Mouse (Mus musculus) adrenal gland, adult 10 weeks (tissue): ENCODE results near the gene Stoml1. TPM values are rescaled to one million over a fixed set of nuclear protein-coding genes. Genes with fewer than 3 reads are reported as not detected.

Experiments used
- polyA plus RNA-seq: library from polyadenylated mRNA; stranded (reverse); fragments of 350-450 nt; fragmentation: Illumina TruSeq; extraction: RNeasy Lipid Tissue Mini Kit (QIAGEN cat#74804); gene quantifications from one replicate; pipeline ENCODE4 v1.2.3, GENCODE M21; 2014; ENCODE audit warnings: low read depth, low replicate concordance

Gene Stoml1
- 5.2 TPM for polyA plus RNA-seq

DNA sequence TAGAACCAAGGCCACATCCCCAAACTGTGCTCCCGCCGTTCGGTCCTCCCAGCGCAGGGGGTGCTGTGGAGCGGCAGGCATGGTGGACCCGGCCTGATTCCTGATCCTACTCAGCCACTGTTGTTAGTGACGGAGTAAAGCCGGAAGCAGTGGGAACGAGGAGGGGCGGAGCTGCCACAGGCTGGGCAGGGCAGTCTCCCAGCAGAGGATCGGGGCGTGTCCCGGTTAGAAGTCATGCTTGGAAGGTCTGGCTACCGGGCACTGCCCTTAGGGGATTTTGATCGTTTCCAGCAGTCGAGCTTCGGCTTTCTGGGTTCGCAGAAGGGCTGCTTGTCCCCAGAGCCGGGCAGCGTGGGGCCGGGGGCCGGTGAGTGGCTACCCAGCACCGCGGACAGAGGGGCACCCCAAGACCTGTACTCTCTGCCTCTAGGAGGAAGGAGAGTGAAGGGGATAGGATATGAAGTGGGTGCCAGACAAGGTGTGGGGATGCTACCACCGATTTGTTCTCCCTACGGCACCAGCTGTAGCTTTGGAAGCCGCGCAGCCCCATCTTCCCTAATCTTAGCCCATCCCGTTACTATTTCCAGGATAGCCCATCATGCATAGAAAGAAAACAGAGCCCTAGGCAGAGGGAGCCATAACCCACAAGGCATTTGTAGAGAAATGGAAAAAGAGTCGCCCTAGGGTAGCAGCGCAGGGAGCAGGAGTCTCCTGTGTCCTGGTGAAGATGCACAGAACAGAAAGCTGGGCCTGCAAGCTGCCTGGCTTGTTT is at the start of gene Stoml1:
Gene Stoml1, plus strand, starts transcription at position 132 of the 772 bp plus-strand sequence.

DNA sequence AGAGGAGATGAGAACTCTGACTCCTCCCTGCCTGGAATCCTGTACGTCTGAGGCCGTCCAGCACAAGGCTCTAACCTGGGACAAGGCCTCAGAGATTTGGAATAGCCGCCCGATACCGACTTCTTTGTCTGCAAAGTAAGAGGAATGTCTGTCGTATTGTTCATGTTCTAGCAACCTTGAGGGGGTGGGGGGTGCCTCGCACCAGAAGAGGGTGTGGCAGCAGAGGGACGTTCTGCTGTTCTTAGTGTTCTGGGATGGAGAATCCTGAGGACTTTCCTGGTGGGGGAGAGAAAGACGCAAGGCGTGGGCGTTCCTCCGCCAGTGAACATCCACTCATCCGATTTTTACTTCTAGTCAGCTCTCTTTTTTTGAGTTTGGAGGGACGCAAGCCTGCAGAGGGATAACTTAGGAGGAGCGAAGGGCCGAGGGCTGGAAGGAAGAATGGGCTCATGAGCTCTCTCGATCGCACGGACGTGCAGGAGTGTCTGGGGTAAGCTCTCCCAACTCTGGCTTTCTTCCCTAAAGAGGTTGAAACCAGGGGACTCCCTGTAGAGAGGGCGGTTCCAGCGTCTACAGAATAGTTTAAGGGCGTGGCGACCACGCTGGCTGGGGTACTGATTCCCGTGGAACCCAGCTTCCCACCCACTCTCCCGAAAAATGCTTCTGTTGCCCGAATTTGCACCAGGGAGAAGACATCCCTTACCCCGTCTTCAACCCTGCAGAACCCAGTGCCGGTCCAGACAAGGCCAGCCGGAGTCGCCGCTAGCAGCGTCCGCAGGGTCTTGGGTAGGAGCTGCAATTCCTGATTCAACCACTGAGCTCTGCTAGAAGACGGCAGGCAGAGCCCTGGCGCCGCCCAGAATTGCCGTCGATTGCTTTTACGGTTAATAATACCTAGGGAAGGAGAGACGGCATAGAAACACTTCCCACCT is 49.2 kb upstream of the Stoml1 start, which contains the start of the genes Islr and Islr2:
Gene Islr, minus strand, starts transcription at position 791 of the 932 bp plus-strand sequence.
Gene Islr2, minus strand, starts transcription at position 804 of the 932 bp plus-strand sequence.

DNA sequence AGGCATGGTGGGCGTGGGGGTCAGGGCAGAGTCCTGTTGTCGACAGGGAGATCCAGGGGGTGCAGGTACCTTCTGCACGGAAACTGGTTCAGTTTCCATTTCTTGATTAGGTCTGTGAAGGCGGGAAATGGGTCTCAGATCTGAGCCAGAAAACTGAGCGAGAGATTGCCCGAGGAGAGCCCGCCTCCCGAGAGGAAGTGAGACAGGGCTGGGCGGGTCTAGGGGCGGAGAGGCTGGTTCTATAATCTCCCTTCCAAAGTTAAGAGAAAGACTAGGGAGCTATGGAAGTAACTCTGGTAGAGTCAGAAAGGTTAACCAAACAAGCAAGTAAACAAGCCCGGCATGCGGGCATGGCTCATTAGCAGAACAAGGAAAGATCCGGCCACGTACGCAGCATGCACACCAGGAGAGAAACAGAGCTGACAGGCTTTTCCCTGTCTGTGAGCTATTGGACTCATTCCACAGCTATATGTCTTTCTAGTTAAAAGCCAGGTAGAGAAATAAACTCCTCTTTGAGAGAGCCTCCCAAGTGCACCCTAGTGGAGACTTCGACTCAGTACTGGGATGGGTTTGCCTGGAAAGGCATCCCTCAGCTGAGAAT is 3.3 kb upstream of the Stoml1 start, which contains the start of gene Pml:
Gene Pml, minus strand, starts transcription at position 195 of the 601 bp plus-strand sequence.

Other genes with a start within 250 kb of the Stoml1 start
- 1,517 TPM for gene Cyp11a1, start 246.8 kb upstream of the Stoml1 start, polyA plus RNA-seq
- gene Stra6, start 189.4 kb upstream of the Stoml1 start, polyA plus RNA-seq, result not detected
- not detected for gene Ccdc33, start 134.3 kb upstream of the Stoml1 start, polyA plus RNA-seq
- 3.8 TPM for gene Islr, start 48.9 kb upstream of the Stoml1 start, polyA plus RNA-seq
- not detected for gene Islr2, start 48.8 kb upstream of the Stoml1 start, polyA plus RNA-seq
- gene Pml, start 3.4 kb upstream of the Stoml1 start, polyA plus RNA-seq, result 4.0 TPM
- gene Loxl1, start 60.0 kb downstream of the Stoml1 start, polyA plus RNA-seq, result 0.93 TPM
- gene Tbc1d21, start 117.3 kb downstream of the Stoml1 start, polyA plus RNA-seq, result not detected
- gene Insyn1, start 235.4 kb downstream of the Stoml1 start, polyA plus RNA-seq, result not detected